Mouse (Mus musculus): Measurements from ENCODE around the gene Bcl2. TPM values are rescaled to one million over a fixed set of nuclear protein-coding genes. Genes with fewer than 3 reads are reported as not detected.

Bcl2 gene
- polyA plus RNA-seq, 1 experiment from 2014 or later, result 2.4 TPM

DNA sequence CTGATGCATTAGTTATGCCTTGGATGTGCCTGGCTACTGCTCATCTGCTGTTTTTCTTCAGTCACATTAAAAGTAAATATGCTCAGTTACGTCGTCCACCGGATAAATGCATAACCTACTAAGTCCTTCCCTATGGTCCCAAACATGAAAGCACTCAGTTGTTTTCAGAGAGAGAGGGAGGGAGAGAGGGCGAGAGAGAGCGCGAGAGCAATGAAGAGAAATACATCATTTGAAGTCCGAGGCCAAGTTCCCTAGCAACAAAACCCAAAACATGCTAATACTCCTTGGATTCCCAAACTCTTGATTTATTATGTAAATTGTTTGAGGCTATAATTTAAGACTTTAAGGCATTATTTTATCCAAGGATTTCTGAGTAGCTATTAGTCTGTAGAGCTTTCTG lies 62.9 kb downstream of the Bcl2 start:
- H3K4me3 ChIP-seq, result no peak overlapping the region
- H3K4me1 ChIP-seq, result peaks cover 15% of the 10 kb centered on the region
- WGBS (ENCODE audit: insufficient replicate concordance), result 84% methylated on average over 7 of the region's 7 CpGs
- no peak overlapping the region for H3K4me2 ChIP-seq
- H3K27ac ChIP-seq, result no peak overlapping the region
- ATAC-seq, result no peak
- no peaks in the 10 kb centered on the region for H3K36me3 ChIP-seq
- H3K27me3 ChIP-seq (replicated peaks), result no peaks in the 10 kb centered on the region
- H3K9me3 ChIP-seq (replicated peaks), result no peaks in the 10 kb centered on the region
- H3K9ac ChIP-seq, result no peak overlapping the region

DNA sequence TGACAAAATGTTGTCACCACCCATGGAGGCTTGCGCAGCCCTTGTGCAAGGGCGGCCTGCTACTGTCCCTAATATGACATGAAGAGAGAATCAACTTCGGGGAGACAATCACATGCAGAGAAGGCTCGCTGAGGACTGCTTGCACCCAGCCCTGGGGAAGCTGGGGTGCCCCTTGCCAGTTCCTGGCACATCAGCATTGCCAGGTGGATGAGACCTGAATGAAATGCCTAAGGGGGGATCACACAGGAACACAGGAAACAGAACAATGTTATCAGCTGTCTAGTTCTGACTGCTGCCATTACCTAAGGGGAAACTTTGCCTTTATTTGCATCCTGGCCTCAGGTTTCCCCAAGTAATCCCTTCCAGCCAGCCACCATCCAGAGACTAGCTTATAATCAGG lies 63.6 kb downstream of the Bcl2 start:
- no peak overlapping the region for H3K4me2 ChIP-seq
- H3K4me3 ChIP-seq, result no peak overlapping the region
- WGBS (ENCODE audit: insufficient replicate concordance), result 62% methylated on average over 4 of the region's 4 CpGs
- peaks cover 15% of the 10 kb centered on the region for H3K4me1 ChIP-seq
- H3K27me3 ChIP-seq (replicated peaks), result no peaks in the 10 kb centered on the region
- no peak for ATAC-seq
- H3K9me3 ChIP-seq (replicated peaks), result no peaks in the 10 kb centered on the region
- H3K9ac ChIP-seq, result no peak overlapping the region
- no peak overlapping the region for H3K27ac ChIP-seq
- no peaks in the 10 kb centered on the region for H3K36me3 ChIP-seq

DNA sequence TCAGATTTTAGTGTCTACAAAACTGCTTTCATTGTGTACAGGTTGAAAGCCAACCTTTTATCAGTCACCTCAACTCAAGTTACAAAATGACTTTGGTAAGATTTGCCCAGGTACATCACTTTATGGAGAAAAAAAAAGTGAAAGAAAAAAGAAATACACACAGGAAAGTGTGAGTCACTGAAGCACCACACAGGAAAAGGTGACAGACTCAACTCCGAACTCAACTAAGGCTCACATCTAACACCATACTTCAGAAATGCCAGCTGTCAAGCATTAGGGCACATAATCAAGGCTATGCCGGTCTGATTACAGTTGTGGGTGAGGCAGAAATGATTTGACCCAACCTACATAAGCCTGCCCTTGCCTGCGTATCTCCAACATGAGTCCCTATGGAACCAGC lies 66.7 kb downstream of the Bcl2 start:
- ATAC-seq, result no peak
- 76% methylated on average over 3 of the region's 3 CpGs for WGBS (ENCODE audit: insufficient replicate concordance)
- Histone ChIP-seq H3K36me3 (no peaks in the 10 kb centered on the region), H3K27ac (no peak overlapping the region), H3K27me3 (replicated peaks) (no peaks in the 10 kb centered on the region), H3K9ac (no peak overlapping the region), H3K9me3 (replicated peaks) (no peaks in the 10 kb centered on the region), H3K4me1 (peaks cover 4% of the 10 kb centered on the region; the same call in 1 of the 2 replicates), H3K4me3 (no peak overlapping the region), H3K4me2 (no peak overlapping the region)

DNA sequence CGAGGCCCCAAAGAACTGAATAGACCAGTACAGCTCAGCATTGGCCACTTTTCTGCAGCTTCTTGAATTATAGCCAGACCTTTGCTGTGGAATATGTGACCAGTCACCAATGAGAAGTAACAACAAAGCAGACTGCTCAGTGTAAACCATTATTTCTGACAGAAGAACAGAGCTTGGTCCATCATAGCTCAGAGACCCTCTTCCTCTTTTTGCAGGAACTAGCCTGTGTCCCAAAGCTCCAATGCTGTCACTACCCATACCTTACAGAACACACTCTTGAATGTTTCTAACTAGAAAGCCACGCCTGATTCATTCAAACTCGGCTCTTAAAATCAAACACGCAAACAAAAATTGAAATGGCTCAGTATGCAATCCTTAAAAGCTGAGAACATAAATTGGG lies 69.5 kb downstream of the Bcl2 start:
- H3K4me3 ChIP-seq, result no peak overlapping the region
- H3K36me3 ChIP-seq, result no peaks in the 10 kb centered on the region
- 57% methylated on average over 4 of the region's 4 CpGs for WGBS (ENCODE audit: insufficient replicate concordance)

DNA sequence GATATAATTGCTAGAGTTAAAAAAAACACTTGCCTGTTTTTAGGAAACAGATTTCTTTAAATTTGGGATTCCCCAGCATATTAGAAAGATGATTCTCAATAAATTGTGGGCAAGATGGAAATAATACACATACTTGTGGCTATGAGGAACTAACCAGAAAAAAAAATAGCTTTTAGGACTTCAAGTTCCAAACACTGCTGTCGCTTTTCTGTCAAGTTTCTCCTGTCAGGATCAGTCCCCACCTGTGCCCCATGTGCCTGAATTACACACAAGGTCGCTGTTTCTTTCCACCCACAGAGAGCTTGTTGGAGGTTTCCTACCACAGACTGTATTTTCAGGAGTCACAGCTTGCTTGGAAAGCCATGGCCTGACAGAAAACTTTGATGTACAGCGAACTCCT lies 70.5 kb downstream of the Bcl2 start:
- Histone ChIP-seq H3K9ac (no peak overlapping the region), H3K4me1 (peaks cover 2% of the 10 kb centered on the region; the same call in 1 of the 2 replicates), H3K27me3 (replicated peaks) (no peaks in the 10 kb centered on the region), H3K4me3 (no peak overlapping the region), H3K4me2 (no peak overlapping the region), H3K9me3 (replicated peaks) (no peaks in the 10 kb centered on the region), H3K36me3 (no peaks in the 10 kb centered on the region), H3K27ac (no peak overlapping the region)
- WGBS (ENCODE audit: insufficient replicate concordance), result 46% methylated on average over 3 of the region's 3 CpGs
- no peak for ATAC-seq

More for the DNA sequence above, 69.5 kb downstream of the Bcl2 start:
- Histone ChIP-seq H3K9me3 (replicated peaks) (no peaks in the 10 kb centered on the region), H3K27ac (no peak overlapping the region), H3K9ac (no peak overlapping the region), H3K27me3 (replicated peaks) (no peaks in the 10 kb centered on the region), H3K4me2 (no peak overlapping the region), H3K4me1 (peaks cover 4% of the 10 kb centered on the region; the same call in 1 of the 2 replicates)
- ATAC-seq, result no peak

DNA sequence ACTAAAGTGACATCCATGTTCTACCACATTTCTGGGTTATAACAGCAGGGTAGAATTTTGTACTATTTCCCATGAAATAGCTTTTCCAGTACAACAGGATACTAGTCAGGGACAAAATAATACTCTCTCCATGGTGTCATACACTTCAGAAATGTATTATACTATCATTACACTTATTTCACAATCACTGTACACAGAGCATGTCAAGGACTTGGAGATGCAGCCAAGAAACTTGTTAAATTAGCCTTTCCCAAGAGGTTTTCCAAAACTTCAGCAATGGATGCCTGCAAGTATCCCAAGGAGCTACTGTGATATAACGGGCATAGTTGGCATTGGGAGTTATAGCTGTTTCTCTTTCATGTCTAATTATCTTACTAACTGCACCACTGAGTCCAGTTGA lies 73.5 kb downstream of the Bcl2 start:
- no peak overlapping the region for H3K27ac ChIP-seq
- no peak overlapping the region for H3K9ac ChIP-seq
- no peaks in the 10 kb centered on the region for H3K4me1 ChIP-seq
- no peak overlapping the region for H3K4me3 ChIP-seq
- H3K27me3 ChIP-seq (replicated peaks), result no peaks in the 10 kb centered on the region
- H3K4me2 ChIP-seq, result no peak overlapping the region
- H3K9me3 ChIP-seq (replicated peaks), result no peaks in the 10 kb centered on the region
- ATAC-seq, result no peak
- H3K36me3 ChIP-seq, result no peaks in the 10 kb centered on the region
- 74% methylated on average over 1 of the region's 1 CpGs for WGBS (ENCODE audit: insufficient replicate concordance)

DNA sequence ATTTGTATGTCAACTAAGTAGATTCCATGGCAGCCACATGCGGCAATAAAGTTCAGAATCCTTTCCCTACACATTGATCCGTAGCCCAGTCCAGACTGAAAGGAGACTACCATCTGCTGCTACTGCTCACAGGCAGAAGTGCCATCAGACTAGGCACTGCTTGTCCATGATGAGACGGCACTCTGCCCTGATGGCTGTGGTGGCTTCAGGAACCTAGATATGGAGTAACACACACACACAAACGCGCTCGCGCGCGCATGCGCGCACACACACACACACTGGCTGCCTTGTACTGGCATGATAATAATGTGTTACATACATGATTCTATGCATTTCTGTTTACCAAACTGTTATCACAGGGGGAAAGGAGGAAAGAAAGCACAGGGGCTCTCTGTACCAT lies 76.4 kb downstream of the Bcl2 start:
- no peaks in the 10 kb centered on the region for H3K36me3 ChIP-seq
- 86% methylated on average over 11 of the region's 11 CpGs for WGBS (ENCODE audit: insufficient replicate concordance)

DNA sequence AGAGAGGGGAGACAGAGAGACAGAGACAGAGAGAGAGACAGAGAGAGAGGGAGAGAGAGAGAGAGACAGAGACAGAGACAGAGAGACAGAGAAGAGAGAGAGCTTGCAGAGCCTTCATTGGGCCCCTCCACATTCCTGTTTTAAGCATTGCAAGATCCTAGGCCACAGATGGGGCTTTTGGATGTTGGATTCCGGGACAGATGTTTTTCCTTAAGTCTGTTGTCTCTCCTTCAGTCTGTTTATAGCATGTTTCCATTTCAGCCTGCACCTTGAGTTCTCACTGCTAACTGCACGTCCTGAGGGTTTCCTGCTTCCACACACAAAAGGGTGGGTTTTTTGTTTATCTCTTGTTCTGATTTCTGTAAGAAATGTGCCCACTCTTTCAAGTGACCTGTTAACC lies 77.4 kb downstream of the Bcl2 start:
- Histone ChIP-seq H3K4me1 (0 out of 2 replicates have a peak, but pooled peaks cover 4% of the 10 kb centered on the region), H3K9me3 (replicated peaks) (no peaks in the 10 kb centered on the region), H3K27ac (no peak overlapping the region), H3K36me3 (no peaks in the 10 kb centered on the region), H3K9ac (no peak overlapping the region), H3K27me3 (replicated peaks) (no peaks in the 10 kb centered on the region), H3K4me3 (no peak overlapping the region), H3K4me2 (no peak overlapping the region)
- WGBS (ENCODE audit: insufficient replicate concordance), result 32% methylated on average over 2 of the region's 2 CpGs
- ATAC-seq, result no peak

More for the DNA sequence above, 76.4 kb downstream of the Bcl2 start:
- Histone ChIP-seq H3K4me3 (no peak overlapping the region), H3K4me1 (no peaks in the 10 kb centered on the region), H3K4me2 (no peak overlapping the region), H3K9me3 (replicated peaks) (no peaks in the 10 kb centered on the region), H3K27ac (no peak overlapping the region), H3K27me3 (replicated peaks) (no peaks in the 10 kb centered on the region), H3K9ac (no peak overlapping the region)
- no peak for ATAC-seq

DNA sequence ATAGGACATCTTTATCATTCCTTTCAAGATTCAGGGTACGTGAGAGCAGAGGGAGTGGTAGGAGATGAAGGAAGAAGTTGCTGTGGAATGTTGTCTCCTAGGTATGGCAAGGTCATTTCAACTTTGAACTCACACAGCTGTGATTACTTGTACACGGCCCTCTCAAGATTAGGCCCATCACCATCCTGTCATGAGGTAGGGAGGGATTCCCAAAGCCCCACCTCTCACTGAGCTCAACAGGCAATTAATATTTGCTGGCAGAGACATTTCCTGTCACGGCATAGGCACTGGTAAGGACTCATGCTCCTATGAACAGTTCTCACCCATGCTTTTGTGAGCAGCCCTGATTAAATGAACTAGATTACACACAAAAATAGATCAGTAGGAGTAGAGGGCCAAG lies 80.9 kb downstream of the Bcl2 start:
- ATAC-seq, result no peak
- Histone ChIP-seq H3K4me1 (peaks cover 17% of the 10 kb centered on the region), H3K4me2 (no peak overlapping the region), H3K27ac (no peak overlapping the region), H3K27me3 (replicated peaks) (no peaks in the 10 kb centered on the region), H3K9me3 (replicated peaks) (no peaks in the 10 kb centered on the region), H3K9ac (no peak overlapping the region), H3K4me3 (no peak overlapping the region), H3K36me3 (no peaks in the 10 kb centered on the region)
- WGBS (ENCODE audit: insufficient replicate concordance), result 54% methylated on average over 3 of the region's 3 CpGs

DNA sequence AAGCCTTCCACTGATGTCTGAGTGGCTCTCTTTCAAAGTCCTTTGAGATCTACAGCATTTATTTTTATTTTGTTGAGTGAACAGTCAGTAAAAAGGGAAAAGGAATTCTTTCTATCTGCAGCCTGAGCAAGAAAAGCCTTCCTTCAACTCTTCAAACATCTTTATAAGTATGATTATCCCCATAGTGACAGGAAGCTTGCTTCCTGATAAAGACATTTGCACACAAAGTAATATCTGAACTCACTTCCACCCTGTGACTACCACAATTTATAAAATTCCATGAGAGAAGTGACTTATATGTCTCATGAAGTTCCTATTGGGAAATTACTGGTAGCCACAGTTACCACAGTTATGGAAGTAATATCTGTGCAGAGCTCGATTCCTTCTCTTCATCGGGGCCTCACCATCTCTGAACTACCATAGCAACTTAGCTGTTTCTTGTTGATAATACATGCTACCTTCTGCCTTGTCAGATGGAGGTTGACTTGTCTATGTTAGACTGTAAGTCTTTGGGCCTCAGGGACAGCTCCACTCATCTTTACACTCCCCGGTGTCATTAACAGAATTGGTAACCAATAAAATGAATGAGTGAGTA lies 82.1 kb downstream of the Bcl2 start:
- H3K4me1 ChIP-seq, result peaks cover 17% of the 10 kb centered on the region
- H3K27ac ChIP-seq, result no peak overlapping the region
- H3K9me3 ChIP-seq (replicated peaks), result no peaks in the 10 kb centered on the region
- H3K9ac ChIP-seq, result no peak overlapping the region
- no peaks in the 10 kb centered on the region for H3K27me3 ChIP-seq (replicated peaks)
- no peak for ATAC-seq
- no peaks in the 10 kb centered on the region for H3K36me3 ChIP-seq
- H3K4me2 ChIP-seq, result no peak overlapping the region
- 57% methylated on average over 3 of the region's 3 CpGs for WGBS (ENCODE audit: insufficient replicate concordance)
- no peak overlapping the region for H3K4me3 ChIP-seq

DNA sequence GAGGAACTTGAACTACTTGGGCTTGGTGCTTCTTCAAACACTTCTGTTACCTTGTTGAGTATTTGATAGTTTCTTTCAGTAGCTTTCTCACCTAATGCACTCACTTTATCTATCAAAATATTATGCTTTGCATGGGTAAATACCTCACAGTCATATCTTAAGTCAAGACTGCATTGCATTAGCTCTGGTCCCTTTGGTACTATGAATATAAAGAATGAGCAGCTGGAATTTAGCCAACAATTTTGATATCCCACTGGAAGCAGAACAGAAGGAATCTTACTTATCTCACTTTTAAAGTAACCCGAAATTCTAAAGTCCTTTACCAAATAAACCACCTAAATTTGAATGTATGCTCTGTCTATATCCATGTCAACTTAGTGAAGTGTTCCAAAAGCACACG lies 83.1 kb downstream of the Bcl2 start:
- no peak overlapping the region for H3K9ac ChIP-seq
- 62% methylated on average over 2 of the region's 2 CpGs for whole genome bisulfite sequencing (ENCODE audit: insufficient replicate concordance)
- no peaks in the 10 kb centered on the region for H3K27me3 ChIP-seq (replicated peaks)
- no peaks in the 10 kb centered on the region for H3K9me3 ChIP-seq (replicated peaks)
- no peak overlapping the region for H3K4me3 ChIP-seq
- H3K4me1 ChIP-seq, result peaks cover 17% of the 10 kb centered on the region
- no peak for ATAC-seq
- H3K27ac ChIP-seq, result no peak overlapping the region
- no peak overlapping the region for H3K4me2 ChIP-seq
- no peaks in the 10 kb centered on the region for H3K36me3 ChIP-seq

DNA sequence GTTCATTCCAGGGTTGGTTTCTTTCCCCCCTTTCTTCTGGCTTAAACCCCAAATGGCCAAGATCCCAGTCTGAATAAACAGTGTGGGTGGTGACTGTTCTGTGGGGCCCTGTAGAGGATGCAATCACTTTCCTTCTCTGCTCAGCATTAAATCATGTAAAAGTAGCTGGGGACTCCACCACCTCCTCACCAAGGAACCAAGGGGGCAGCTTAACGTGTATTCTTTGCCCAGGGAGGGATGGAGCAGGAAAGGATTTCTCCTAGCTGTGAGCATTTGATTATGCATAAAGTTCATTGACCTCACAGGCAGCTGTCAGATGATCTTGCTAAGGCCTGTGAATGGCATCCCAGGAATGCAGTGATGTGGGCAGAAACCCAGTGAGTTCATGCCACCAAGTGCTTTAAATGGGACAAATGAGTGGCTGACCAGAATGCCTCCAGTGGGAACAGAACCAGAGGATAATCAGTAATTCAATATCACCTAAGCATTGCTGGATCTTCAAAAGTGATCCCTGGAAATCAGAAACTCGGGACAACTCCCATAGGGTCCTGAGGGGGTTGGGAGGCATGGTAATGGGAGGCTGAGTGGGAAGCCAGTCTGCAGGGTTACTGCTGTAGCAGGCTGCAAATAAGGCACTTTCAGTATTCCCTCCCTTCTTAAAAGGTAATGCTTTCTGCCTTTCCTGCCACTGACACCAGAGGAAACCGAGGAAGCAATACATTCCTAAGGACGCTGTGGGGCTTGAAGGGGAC lies 84.0 kb downstream of the Bcl2 start:
- H3K36me3 ChIP-seq, result no peaks in the 10 kb centered on the region
- 38% methylated on average over 4 of the region's 4 CpGs for WGBS (ENCODE audit: insufficient replicate concordance)
- no peak overlapping the region for H3K4me3 ChIP-seq
- H3K4me1 ChIP-seq, result peaks cover 17% of the 10 kb centered on the region
- H3K4me2 ChIP-seq, result no peak overlapping the region
- no peak overlapping the region for H3K27ac ChIP-seq
- H3K27me3 ChIP-seq (replicated peaks), result no peaks in the 10 kb centered on the region
- ATAC-seq, result no peak
- H3K9me3 ChIP-seq (replicated peaks), result no peaks in the 10 kb centered on the region
- H3K9ac ChIP-seq, result no peak overlapping the region

Data from liver, embryonic 12.5 days (tissue).